Mouse (Mus musculus) heart, embryonic 11.5 days (tissue): ENCODE results near the gene Themis2. TPM values are rescaled to one million over a fixed set of nuclear protein-coding genes. Genes with fewer than 3 reads are reported as not detected.

Experiments
- ATAC-seq: fragments of 200-750 bp; cut with Nextera tagmentation; replicated peaks from 2 replicates; pipeline ENCODE4 v1.8.0; 2017; ENCODE audit warnings: moderate library complexity; ENCODE audit not compliant: insufficient number of reproducible peaks, low FRiP score, low TSS enrichment
- H3K27ac ChIP-seq: fragments of 300-500 bp; sonication (generic); 2 replicates; pipeline ENCODE4 v1.5.1; 2014; ENCODE audit warnings: mild to moderate bottlenecking, low read depth, low read length
- H3K27me3 ChIP-seq: fragments of 300-500 bp; sonication (generic); 2 replicates; pipeline ENCODE4 v1.6.1; 2014; ENCODE audit warnings: mild to moderate bottlenecking, low read length, mixed read lengths; ENCODE audit not compliant: control insufficient read depth, insufficient read depth
- H3K36me3 ChIP-seq: fragments of 300-500 bp; sonication (generic); 2 replicates; pipeline ENCODE4 v1.6.1; 2014; ENCODE audit warnings: mild to moderate bottlenecking, low read length, moderate library complexity, mixed read lengths; ENCODE audit not compliant: control insufficient read depth, insufficient read depth
- H3K4me1 ChIP-seq: fragments of 300-500 bp; sonication (generic); 2 replicates; pipeline ENCODE4 v1.6.1; 2014; ENCODE audit warnings: low read length; ENCODE audit not compliant: control insufficient read depth, insufficient read depth
- H3K4me2 ChIP-seq: fragments of 300-500 bp; sonication (generic); 2 replicates; pipeline ENCODE4 v1.6.1; 2014; ENCODE audit warnings: mild to moderate bottlenecking, moderate library complexity
- H3K4me3 ChIP-seq: fragments of 300-500 bp; sonication (generic); 2 replicates; pipeline ENCODE4 v1.5.1; 2014; ENCODE audit warnings: low read depth, low read length
- H3K9ac ChIP-seq: fragments of 300-500 bp; sonication (generic); 2 replicates; pipeline ENCODE4 v1.6.1; 2014; ENCODE audit warnings: mild to moderate bottlenecking, low read depth, low read length, moderate library complexity
- H3K9me3 ChIP-seq: fragments of 300-500 bp; sonication (generic); replicated peaks from 2 replicates; pipeline ENCODE4 v1.6.1; 2016; ENCODE audit warnings: low read length; ENCODE audit not compliant: control insufficient read depth
- WGBS: fragments of 180-500 bp; shearing (Covaris S2); extraction: QIAGEN DNeasy Blood & Tissue Kit; methylation state at CpG from one replicate; pipeline ENCODE4 v1.1.7; 2014; ENCODE audit not compliant: insufficient replicate concordance; 5-methylcytosine and 5-hydroxymethylcytosine counted together
- polyA plus RNA-seq: library from polyadenylated mRNA; unstranded; fragments of >200 nt; fragmentation: Nextera tagmentation; extraction: Ambion mirVana; gene quantifications from 2 replicates; pipeline ENCODE4 v1.2.1, GENCODE M21; 2014

Themis2 gene
- 0.29 and 0.59 TPM in 2 replicates for polyA plus RNA-seq

DNA sequence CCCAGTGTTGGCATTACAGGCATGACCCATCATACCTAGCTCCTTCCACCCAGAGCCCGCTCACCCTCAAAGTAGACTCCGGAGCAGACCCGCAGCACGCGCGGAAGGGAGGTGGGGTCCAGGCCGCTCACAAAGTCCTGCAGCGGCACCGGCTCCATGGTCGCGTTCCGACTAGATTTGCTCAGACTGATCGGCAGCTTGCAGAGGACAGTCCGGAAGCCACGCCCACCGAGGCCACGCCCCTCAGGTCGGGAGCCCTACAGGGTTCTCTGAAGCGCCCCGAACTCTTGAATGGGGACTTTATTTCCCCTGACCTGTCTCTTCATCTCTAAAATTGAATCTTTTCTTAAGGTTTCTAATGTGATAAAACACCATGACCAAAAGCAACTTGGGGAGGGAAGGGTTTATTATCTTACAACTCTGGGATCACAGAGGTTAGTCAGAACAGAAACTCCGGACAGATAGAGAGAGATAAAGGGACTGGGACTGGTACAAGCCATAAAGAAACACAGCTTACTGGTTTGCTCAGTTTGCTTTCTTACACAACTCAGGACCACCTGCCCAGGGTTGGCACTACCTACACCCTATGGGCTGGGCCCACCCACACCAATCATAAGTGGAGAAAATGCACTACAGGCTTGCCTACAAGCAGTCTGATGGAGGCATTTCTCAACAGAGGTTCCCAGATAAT is at the start of gene Themis2:
Themis2 (minus strand) TSS at position 192 of the 691 bp plus-strand sequence.
- no peak for ATAC-seq
- peak within 1 kb of the TSS; percentile 39 for H3K4me3 ChIP-seq
- no peaks in the 10 kb centered on the region for H3K36me3 ChIP-seq
- peak within 1 kb of the TSS; percentile 44; the same call in 1 of the 2 replicates for H3K9ac ChIP-seq
- H3K4me1 ChIP-seq = 0 out of 2 replicates have a peak, but pooled peaks cover 4% of the 10 kb centered on the region
- 2% methylated on average over 21 of the region's 21 CpGs for WGBS
- peak within 1 kb of the TSS; percentile 75 for H3K4me2 ChIP-seq
- H3K27ac ChIP-seq = no peak within 1 kb of the TSS
- H3K9me3 ChIP-seq = no peaks in the 10 kb centered on the region
- H3K27me3 ChIP-seq = peaks cover 26% of the 10 kb centered on the region

DNA sequence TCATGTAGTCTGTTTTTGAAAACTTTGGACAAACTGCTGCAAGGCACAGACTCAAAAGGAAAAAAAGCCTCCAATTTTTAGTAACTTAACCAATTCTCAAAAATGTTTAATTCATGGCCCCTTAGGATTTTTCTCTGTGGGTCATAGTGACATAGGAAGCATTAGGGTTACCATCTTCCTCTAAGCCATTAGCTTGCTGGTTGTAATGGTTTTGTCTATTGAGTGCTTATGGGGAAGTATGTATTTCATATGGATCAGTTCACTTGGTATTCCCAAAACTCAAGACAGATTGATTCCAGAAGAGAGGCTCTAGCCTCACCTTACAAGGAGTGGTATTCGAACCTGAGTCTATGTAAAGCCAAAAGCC is 47.5 kb upstream of the Themis2 start:
- H3K4me3 ChIP-seq = peak overlapping the region; percentile 82
- H3K36me3 ChIP-seq = 0 out of 2 replicates have a peak, but pooled peaks cover 9% of the 10 kb centered on the region
- WGBS = 77% methylated on average over 1 of the region's 1 CpGs
- no peaks in the 10 kb centered on the region for H3K9me3 ChIP-seq
- ATAC-seq = no peak
- H3K4me1 ChIP-seq = peaks cover 7% of the 10 kb centered on the region; the same call in 1 of the 2 replicates
- peak overlapping the region; percentile 78 for H3K27ac ChIP-seq
- H3K27me3 ChIP-seq = no peaks in the 10 kb centered on the region
- H3K9ac ChIP-seq = peak overlapping the region; percentile 94
- H3K4me2 ChIP-seq = peak overlapping the region; percentile 81

DNA sequence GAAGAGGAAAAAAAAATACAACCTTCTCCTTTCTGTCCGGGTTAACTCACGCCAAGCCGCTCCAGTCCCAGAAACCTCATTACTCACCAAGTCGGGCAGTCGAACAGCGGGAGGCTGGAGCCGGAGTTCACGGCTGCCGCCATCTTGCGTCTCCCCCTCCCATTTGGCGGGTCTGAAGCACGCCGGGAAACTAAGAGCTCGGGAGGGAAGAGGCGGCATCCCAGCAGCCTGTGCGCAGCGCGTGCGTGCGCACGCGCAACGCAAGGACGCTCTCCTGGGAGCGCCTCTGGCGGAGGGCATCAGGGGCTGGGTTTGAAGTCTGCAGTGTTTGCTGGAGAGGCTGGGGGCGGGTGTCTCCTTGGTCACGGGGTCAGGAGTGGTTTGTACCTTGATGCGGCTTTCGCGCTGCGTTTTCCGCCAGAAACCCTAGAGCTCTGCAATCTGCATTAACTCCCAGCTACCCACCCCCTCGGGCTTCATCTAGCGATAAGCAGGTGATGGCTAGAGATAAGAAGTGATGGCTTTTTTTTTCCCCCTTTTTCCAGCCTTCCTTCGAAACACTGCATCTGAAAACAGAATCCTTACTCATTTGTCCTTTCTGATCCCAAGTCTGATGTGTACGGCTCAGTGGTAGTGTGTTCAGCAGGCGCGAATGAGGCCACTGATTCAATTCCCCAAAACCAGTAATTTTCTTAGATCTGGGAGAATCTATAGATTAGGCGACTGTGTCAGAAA is 47.0 kb upstream of the Themis2 start, which contains the start of gene Ppp1r8:
Ppp1r8 (minus strand) TSS at position 200 of the 735 bp plus-strand sequence.
- Histone ChIP-seq H3K9ac (peak within 1 kb of the TSS; percentile 94), H3K27me3 (no peaks in the 10 kb centered on the region), H3K4me3 (peak within 1 kb of the TSS; percentile 82), H3K27ac (peak within 1 kb of the TSS; percentile 78), H3K4me1 (peaks cover 7% of the 10 kb centered on the region; the same call in 1 of the 2 replicates), H3K4me2 (peak within 1 kb of the TSS; percentile 83), H3K36me3 (0 out of 2 replicates have a peak, but pooled peaks cover 12% of the 10 kb centered on the region), H3K9me3 (no peaks in the 10 kb centered on the region)
- 1% methylated on average over 40 of the region's 40 CpGs for WGBS
- peak; percentile 95 for ATAC-seq

DNA sequence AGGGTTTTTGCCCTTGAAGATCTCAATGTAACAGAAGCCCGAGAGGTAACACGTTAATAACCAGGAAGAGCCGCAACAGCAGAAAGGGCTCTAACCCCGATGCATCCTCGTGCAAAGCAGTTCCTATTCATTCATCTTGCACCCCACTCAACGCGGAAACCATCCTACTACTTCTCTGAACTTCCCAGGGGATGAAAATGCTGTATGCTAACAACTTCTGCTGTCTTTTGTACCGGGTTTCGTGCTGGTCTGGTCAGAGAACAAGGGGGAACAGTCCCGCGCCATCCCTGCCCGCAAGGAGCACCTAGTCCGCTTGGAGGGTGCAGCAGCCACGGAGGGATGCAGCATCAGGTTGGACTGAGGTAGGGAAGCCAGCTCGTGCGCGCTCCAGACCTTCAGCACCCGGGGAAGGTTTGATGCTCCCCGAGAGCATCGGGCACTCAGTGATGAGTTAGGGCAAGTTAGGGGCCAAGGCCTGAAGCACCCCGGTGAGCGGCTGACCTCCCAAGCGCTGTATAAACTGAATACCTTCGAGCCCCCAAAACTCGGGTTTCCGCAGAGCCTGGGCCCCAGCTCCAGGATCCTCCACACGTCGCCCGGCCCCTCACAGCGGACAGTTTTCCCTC is 46.2 kb upstream of the Themis2 start:
- 1% methylated on average over 30 of the region's 30 CpGs for WGBS
- Histone ChIP-seq H3K27ac (peak overlapping the region; percentile 78), H3K4me1 (peaks cover 7% of the 10 kb centered on the region; the same call in 1 of the 2 replicates), H3K9ac (peak overlapping the region; percentile 94), H3K4me3 (peak overlapping the region; percentile 82), H3K9me3 (no peaks in the 10 kb centered on the region), H3K36me3 (peaks cover 16% of the 10 kb centered on the region), H3K4me2 (peak overlapping the region; percentile 83), H3K27me3 (no peaks in the 10 kb centered on the region)
- ATAC-seq = 0 out of 2 replicates have a peak, but pooled peaks have one; percentile 39

DNA sequence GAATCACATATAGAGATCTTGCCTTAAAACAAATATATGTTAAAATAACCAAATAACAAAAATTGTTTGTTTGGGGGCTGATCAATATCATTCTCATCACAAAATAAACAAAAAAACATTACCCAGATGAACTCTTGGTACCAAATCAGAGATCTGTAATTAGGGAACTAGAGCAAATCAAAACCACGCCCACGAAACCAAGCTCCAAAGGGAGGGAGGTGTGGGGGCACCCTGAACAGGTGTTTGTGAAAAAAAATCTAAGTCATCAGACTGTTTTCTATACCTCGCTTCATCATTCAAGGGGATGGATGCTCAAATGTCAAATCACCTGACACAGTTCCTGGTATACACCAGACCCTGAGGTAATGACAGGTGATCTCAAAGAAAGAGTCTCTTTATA is 45.3 kb upstream of the Themis2 start:
- Histone ChIP-seq H3K4me2 (peak overlapping the region; percentile 83), H3K4me3 (peak overlapping the region; percentile 82), H3K4me1 (peaks cover 7% of the 10 kb centered on the region; the same call in 1 of the 2 replicates), H3K9ac (peak overlapping the region; percentile 94), H3K27me3 (no peaks in the 10 kb centered on the region), H3K27ac (no peak overlapping the region), H3K9me3 (no peaks in the 10 kb centered on the region), H3K36me3 (peaks cover 24% of the 10 kb centered on the region)
- WGBS = 84% methylated on average over 3 of the region's 3 CpGs
- ATAC-seq = no peak

DNA sequence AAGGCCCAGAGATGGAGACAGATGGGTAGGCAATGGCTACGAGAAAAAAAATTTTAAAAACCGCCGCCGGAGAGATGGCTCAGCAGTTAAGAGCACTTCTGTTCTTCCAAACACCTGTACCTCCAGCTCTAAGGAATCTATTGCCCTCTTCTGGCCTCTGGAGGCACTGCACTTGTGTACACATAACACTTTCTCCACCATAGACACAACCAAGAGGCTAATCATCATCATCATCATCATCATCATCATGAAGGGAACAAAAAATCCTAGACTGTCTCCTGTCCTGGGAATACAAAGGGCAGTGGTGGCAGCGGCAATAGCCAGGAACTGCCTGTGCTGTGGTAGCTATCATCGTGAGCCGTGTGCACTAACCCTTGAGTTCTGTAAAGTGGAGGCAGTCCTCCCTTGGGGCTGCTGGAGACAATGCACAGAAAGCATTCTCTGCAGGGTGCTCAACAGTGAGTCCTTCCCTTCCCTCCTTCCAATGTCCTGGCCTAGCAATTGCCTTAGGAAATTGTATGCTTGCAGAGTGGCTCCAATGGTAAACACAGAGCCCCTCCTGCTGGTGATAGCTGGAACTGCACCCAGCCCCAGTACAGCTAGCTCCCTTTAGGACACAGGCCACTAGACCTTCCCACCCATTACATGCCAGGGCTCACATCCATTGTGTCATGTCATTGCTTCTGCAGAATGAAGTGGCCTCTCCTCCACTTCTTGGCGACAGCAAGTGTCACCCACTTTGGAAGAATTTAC is 27.6 kb upstream of the Themis2 start:
- Histone ChIP-seq H3K9me3 (peaks cover 9% of the 10 kb centered on the region), H3K27ac (no peak overlapping the region), H3K9ac (no peak overlapping the region), H3K4me1 (no peaks in the 10 kb centered on the region), H3K4me2 (no peak overlapping the region), H3K36me3 (peaks cover 27% of the 10 kb centered on the region), H3K27me3 (no peaks in the 10 kb centered on the region), H3K4me3 (no peak overlapping the region)
- no peak for ATAC-seq
- 70% methylated on average over 8 of the region's 8 CpGs for WGBS

DNA sequence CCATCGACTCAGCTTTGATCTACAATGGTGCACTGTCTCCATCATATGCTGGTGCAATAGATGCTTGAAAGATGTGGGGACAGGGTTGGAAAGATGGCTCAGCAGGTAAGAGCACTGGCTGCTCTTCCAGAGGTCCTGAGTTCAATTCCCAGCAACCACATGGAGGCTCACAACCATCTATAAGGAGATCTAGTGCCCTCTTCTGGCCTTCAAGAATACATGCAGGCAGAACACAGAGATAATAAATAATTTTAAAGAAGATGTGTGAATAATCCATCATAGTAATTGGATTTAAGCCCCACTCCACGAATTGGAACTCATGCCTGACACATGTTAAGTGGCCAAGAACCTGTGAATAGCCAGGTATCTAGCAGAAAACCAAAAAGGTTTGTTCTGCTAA is 22.3 kb upstream of the Themis2 start:
- 45% methylated on average over 2 of the region's 2 CpGs for WGBS
- peaks cover 9% of the 10 kb centered on the region for H3K9me3 ChIP-seq
- H3K4me2 ChIP-seq = no peak overlapping the region
- no peaks in the 10 kb centered on the region for H3K4me1 ChIP-seq
- no peak overlapping the region for H3K27ac ChIP-seq
- H3K27me3 ChIP-seq = no peaks in the 10 kb centered on the region
- no peak overlapping the region for H3K9ac ChIP-seq
- ATAC-seq = no peak
- peaks cover 2% of the 10 kb centered on the region; the same call in 1 of the 2 replicates for H3K36me3 ChIP-seq
- H3K4me3 ChIP-seq = no peak overlapping the region

DNA sequence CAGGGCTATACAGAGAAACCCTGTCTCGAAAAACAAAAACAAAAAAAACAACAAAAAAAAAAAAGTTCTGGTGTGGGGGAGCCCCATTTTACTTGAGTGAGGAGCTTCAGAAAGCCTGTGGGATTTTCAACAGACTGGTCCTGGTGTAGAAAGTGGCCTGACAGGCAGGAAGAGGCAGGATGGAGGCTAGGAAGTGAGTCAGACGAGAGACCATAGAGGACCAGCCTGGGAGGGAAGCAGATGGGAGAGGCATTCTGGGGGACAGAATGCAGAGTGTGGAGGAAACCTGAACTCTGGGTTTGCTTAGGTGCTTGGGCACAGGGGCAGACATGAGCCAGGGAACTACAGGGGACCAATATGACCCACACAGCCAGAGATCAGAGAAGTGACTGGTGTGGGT is 20.7 kb upstream of the Themis2 start:
- 55% methylated on average over 2 of the region's 2 CpGs for WGBS
- Histone ChIP-seq H3K27me3 (no peaks in the 10 kb centered on the region), H3K4me3 (no peak overlapping the region), H3K9ac (no peak overlapping the region), H3K4me1 (no peaks in the 10 kb centered on the region), H3K9me3 (peaks cover 9% of the 10 kb centered on the region), H3K4me2 (no peak overlapping the region), H3K27ac (no peak overlapping the region), H3K36me3 (peaks cover 2% of the 10 kb centered on the region; the same call in 1 of the 2 replicates)
- no peak for ATAC-seq
